ENCODE assay signal across 16 mouse cellular contexts in genomic region chr19:25022766-25023165, GRCm38 (mm10).
"Had no signal": no experiment of that assay in that cellular context is flagged by ENCODE, and none has a peak within 500 bp of the region (broad histone marks: within the 10 kb centered on the region; RNA-seq: fewer than 3 reads in every experiment).

No protein-coding gene starts in this region.

- H3K4me3 ChIP-seq: limb, embryonic 12.5 days; liver, embryonic 13.5 days; lung, embryonic 15.5 days; midbrain, embryonic 12.5 days; neural tube, embryonic 15.5 days had no signal

- H3K27ac ChIP-seq: kidney, postnatal 0 days; limb, embryonic 12.5 days; liver, embryonic 13.5 days; lung, embryonic 15.5 days; midbrain, embryonic 12.5 days; neural tube, embryonic 15.5 days had no signal

- H3K36me3 ChIP-seq: limb, embryonic 12.5 days; liver, embryonic 13.5 days; lung, embryonic 15.5 days; midbrain, embryonic 12.5 days; neural tube, embryonic 15.5 days had no signal

- DNase-seq: kidney, adult 11 months; kidney, adult 9 months; kidney, postnatal 36 days; layer of hippocampus, adult 9-11 months; layer of hippocampus, postnatal 36 days; liver; liver, embryonic 13.5 days; liver, postnatal 0 days; lung, postnatal 14 days; right cerebral cortex, adult 18-20 months; right cerebral cortex, postnatal 25 days had no signal

- H3K27me3 ChIP-seq: limb, embryonic 12.5 days; liver, embryonic 13.5 days; lung, embryonic 15.5 days; midbrain, embryonic 12.5 days; neural tube, embryonic 15.5 days had no signal

- H3K4me1 ChIP-seq: limb, embryonic 12.5 days; liver, embryonic 13.5 days; lung, embryonic 15.5 days; midbrain, embryonic 12.5 days; neural tube, embryonic 15.5 days had no signal

- H3K9me3 ChIP-seq: limb, embryonic 12.5 days; liver, embryonic 13.5 days; lung, embryonic 15.5 days; midbrain, embryonic 12.5 days; neural tube, embryonic 15.5 days had no signal
